Mouse (Mus musculus): ENCODE measurements at regions not wholly inside any gene's neighbourhood (a gene's known extent, or its start where the extent isn't known, plus 50 kb on each side); places are given as distances from the start of the nearest gene placed in this dataset.

DNA sequence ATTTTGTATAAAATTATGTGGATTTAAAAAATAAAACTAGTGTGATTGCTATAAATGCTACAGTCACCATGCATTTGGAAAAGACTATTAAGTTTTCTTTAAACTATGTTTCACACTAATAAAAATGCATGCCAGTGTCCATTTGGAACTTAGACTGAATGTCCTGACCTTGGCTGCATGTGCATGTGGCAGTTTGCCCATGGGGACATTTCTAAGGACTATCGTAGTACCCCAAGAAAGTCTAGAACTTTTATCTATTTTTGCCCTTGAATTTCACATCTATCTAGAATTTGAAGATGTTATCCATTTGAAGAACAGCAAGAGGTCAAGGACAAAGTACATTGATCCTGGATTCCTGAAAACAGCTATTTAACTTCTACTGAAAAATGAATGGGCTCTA, 745.9 kb downstream of the Tmem182 start:
- DNase-seq: no peak

DNA sequence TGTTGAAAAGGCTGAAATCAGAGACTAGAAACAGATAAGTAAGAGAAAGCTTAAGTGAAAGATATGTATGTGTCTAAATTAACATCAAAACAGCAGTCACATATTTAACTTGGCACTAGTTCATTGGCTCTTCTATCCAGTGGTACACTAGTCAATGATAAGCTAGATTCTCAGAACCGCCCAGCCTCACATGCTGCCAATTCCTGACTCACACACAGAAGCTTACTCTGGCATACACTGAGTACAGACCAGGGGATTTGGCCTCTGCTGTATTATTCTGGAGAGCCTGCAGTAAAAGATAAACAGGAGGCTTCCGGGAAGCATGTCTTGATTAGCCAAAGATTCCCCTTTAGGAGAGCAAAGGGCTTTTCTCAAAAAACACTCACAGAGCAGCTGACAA, 750.2 kb downstream of the Tmem182 start:
- DNase-seq: peak; percentile 88

DNA sequence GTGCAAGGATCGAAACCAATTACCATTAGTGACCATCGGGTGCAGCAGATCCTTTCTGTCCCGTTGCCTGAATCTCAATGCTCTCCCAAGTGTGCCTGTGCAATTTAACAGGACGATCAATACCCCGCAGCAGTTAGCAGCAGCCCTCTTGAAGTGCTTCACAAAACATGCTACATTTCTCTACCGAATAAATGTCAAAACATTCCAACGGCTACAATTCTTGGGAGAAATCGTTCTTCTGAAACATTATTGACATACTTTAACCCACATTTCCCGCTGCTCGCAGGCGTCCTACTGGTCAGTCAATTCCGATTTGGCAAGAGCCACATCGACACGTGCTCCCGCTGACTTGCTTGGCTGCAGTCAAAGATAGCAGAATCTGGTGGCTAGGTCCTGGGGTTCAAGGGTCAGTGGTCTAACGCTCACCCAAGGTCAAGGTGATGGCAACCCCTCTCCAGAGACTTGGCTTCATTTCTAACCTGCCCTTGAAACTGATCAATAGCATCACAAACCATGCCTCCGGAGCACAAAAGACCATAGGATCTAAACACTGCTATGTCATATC, 753.8 kb downstream of the Tmem182 start:
- no peak for DNase-seq

DNA sequence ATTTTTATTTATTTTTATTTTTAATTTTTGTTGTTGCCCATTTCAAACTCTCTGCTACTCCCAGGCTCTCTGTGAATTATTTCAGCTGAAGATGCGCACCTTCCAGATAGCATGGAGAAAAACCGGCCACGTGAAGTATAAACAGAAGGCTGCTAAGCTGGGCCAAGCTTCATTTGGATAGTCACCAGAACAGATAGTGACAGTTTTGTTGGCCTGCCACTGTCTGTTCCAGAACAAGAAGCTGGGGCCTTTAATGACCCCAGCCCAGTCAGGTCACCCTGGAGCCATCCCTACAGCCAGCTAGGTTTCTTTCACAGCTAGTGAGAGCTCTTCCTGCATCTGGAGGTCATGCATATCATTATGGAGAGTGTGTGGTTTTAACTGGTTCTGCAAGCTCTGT, 754.6 kb downstream of the Tmem182 start:
- DNase-seq: no peak

DNA sequence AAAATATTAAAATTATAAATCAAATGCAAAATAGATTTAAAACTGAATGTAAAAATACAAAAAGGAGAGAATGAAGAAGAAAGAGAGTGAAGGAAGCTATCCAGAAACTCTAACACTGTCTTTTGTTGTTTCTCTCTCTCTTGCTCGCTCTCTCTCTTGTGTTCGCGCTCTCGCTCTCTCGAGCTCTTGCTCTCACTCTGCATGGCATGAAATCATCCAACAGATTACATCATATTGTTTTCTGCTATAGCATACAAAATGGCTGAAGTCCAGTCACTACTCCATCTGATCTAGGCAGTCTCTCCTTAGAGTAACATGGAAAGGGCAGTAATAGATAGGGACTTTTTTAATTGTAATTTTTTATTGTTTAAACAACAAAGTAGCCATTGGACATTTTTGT, 798.1 kb downstream of the Tmem182 start:
- DNase-seq: no peak

DNA sequence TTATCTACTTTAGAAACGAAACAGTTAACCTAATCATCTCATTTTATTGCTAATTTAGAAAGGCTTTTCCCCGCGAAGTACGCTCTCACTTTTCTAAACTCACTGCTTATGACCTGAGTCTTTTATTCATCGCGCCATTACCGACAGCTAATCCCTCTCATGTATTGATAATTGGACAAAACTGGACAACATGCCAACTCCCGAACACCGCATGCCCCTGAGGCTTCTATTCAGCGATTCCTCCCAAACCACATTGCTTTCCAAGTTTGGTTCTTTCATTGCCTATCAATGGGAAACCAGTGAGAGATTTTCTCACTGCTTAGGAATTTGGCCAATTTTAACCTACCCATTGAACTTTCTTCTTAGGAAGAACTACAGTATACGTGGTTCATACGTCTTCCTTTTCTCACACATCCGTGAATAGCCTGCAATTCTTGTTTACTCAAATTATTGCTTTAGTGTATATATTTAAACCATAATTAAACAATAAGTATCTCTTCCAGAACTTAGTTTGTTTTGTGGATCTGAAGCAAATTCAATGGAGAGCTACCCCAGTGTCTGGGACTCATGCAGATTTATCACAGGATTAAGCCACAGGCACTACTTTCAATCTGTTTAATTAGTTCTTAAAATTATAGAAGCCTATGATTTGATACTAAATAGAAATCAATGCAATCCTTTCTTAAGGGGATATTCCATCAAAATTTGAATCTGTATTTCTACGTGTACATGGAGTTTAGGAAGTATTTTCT, 799.8 kb downstream of the Tmem182 start:
- DNase-seq: no peak

DNA sequence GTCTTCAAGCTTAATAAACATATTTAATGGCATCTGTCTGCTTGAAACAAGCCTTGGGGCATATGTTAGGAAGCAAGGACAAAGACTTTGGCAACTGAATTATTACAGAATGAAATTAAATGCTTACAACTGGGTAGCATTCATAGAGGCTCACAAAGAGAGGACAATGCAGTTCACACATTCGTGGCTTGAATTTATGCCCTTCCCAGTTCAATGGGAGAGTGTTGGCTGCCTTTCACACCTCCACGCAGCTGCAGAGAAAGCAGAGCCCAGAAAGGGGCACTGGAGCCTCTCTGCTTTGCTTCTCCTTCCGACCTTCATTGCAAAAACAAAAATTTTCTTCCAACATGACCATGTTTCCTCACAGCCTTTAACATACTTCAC, 800.3 kb downstream of the Tmem182 start:
- DNase-seq: no peak

DNA sequence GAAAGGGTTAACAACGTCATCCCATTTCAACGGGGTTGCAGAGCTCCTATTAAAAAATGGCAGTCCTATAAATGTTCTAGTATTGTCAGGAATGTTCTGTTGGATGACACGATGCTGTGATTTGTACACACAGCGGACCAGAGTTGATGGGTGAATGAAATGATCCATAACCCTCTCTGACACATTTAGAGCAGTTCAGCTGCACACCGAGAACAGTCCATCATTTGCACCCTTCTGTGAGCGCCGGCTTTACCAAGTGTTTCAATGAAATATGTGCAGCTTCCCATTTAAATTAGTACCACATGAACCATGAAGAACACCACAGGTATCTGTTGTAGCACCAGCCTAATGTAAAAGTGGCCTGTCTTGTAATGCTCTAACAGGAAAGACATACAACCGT, 805.4 kb downstream of the Tmem182 start:
- DNase-seq: no peak

DNA sequence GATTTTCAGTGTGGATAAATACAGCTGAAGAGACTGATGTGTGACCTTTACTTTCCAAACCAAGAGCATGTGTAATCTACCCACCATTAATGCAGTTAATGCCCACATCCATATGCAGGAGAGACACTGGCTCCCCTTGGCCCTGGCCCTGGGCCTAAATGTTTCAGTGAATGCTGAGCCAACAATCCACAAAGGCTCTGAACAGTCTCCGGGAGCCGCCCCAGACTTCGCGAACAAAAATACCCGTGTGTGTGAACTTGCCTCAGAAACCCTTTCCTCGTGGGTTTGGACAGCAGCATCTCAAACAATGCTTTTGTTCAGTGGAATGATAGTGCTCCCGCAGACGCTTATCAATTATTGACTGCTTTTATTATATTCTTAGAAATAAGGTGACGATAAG, 846.4 kb downstream of the Tmem182 start:
- DNase-seq: no peak

DNA sequence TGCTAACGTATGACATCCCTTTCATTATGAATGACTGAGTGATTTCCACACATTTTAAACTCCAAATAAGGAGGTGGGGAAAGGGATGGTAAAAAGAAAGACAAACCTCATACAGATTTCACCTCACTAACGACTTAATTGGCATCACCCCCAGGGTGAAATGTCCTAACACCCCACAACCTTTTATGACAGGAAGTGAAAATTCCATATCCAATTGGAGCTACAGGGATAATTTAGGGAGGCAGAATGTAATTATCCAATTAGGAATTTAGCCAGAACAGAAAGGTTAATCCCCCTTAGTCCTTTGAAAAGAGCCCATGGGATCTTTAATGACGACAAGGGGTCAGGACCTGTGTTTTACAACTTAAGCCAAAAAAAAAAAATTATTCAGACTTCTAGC, 846.8 kb downstream of the Tmem182 start:
- no peak for DNase-seq

DNA sequence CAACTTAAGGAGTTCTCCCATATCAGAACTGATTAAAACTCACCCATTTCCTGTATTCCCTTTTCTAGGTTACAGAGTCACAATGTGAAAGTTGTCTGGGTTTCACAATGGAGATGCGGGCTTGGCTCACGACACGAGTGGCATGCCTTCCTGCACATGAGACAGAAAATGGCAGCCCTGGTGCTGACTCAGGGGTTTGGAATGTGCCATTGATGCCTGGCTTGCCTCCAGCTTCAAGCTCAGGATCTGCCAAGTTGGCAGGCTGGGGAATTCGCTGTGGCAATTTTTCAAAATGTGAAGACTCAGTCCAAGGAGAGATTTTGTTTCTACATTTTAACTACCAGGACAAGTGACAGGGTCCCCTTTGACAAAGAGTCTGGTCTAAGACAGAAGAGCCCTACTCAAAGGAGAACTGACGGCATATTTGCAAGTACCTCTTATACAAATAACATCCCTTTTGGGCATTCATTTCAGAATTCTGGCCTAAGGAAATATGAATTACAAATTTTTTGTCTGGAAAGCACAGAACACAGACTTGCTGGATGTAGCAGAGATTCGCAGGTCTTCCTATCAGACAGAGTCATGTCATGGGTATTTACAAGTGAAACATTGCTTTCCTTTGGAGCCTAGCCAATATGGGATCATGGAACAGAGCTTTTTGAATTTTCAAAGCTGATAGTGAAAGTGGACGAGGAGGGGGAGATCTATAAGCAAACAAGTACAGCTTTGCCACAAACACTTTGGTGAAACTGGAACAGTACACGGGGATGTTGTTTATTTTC, 847.4 kb downstream of the Tmem182 start:
- DNase-seq: peak; percentile 59

DNA sequence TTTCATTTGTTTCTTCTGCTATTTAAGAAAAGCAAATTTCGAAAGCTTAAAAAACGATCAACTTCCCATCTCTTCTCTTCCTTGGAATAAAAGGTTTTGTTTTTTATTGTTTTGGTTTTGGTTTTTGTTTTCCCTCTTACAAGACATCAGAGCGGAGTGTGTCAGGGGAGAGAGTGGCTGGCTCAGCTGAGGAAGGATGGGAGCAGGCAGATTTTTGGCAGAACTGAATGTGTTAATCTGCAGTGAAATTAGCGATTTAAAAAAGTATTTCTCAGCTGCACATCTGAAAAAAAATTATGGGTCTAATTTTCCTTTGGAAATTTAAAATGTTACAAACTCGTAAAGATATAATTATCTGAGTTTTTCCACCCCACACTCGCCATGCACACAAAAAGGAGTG, 868.7 kb downstream of the Tmem182 start:
- no peak for DNase-seq

DNA sequence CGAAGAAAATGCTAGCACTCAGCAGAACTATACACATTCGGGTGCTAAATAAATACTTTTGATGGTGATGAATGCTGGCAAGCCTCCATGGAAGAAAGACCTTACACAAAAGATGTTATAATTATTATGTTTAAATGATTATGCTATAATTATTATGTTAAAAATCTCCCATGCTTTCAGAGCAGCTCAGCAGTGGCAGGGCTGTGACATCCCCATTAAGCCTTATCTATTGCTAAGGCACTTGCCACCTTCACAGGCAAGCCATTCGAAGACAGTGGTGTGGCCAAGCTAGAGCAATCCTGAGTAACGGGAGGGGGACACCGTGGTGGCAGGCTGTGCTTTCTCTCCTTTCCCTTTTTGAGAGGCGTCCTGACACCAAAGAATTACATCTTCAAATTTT, 869.9 kb downstream of the Tmem182 start:
- DNase-seq: no peak

DNA sequence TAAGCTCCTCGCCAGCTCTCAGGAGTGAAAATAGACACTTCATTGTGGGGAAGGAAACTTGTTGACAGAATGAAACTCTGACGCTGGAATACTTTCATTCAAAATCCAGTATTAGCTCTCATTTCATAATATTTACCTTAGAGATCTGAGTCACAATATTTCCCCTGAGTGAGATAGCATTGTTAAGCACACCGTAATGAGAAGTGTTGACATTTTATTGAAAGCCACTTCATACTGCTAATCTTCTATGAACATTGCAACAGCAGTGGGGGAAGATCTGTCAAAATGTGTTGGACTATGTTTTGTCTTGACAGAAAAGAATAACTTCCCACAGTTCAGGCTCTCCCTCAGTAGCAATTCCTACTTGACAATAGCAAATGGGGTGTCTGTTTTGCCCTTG, 900.3 kb downstream of the Tmem182 start:
- DNase-seq: no peak

DNA sequence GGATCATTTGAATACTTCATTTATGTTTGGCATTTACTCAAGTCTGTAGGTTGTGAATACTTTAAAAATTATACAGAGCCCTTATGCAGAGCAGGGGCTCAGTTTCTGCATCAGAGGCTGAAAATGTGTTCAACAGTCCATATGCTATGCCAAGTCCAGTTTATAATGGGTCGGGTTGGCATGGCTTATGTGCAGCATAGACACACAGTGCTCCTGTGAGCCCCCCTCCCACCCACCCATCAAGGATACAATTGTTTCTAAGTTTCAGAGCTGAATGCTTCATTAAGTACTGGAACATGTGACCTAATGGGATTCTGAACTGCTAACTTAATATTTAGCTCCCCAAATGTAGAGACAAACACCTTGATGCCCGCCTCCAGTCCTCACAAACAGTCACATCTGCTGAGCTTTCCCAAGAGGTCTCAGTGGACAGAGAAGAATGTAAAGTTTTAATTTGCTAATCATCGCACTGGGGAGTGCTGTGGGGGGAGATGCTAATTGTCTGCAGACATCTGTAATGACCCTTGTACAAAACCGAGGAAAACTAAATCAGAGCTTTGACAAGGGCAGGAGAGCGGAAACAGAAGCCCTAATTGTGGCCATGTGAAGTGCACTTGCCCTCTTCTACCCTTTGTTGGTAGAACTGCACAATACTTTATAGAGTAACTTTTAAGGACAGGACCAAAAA, 937.4 kb downstream of the Tmem182 start:
- DNase-seq: no peak

DNA sequence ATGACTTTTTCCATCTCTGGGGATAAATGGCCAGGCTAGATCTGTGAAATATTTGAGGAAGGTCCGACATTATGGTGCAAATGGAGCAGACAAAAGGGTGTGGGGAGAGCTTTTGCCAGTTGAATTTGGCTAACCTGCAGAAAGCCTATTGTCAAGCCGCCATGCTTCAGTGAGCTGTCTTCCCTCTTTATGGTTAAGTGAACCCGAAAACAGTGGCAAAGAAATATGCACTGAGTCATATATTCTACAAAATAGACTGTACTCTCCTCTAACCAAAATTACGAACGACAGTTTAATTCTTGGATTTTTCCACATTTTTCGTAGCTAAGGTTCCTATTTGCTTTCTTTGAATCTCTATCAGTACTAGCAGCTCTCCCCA, 937.9 kb downstream of the Tmem182 start:
- no peak for DNase-seq

DNA sequence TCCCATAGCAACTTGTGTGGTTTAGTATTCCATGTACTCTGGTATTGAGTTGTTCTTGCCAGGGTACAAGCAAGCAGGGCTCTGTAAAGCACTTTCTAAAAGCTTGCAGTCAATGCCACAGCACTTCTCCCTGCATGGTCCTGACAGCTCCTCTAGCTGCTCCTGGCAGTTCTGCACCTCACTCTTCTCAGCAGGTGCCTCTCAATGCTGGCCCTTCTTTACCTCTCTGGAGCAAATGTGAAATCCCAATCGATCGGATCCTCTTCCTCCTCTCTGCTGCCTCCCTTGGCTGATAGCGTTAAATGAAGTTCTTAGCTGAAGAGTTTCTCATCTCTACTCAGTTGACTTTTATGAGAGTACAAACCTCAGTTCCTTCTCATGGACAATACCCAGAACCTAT, 939.1 kb downstream of the Tmem182 start:
- no peak for DNase-seq

DNA sequence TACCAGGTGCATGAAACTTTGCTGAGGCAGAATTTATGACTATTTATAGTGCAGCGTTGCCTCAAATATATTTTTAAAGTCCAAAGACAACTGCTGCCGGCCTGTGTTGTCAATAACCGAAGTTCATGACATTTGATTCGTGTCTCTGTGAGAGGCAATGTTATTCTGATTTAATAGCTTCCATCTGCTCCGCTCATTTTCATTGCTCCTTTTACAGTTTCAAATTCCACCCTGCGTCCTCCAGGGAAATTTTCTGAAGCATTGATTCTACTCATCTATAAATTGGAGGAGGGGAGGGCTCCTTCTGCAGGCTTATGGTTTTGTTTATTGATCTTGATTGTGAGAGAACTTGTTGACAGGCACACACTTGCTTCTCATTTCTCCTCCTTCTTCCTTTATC, 936.2 kb upstream of the Pou3f3 start:
- DNase-seq: no peak
